Mouse (Mus musculus) naive thymus-derived CD4-positive, alpha-beta T cell, adult 2 months (primary cell): ENCODE data around the gene 2200002D01Rik.
"Not testable (repeated sequence)": the region's sequence is repeated elsewhere in the genome, so short reads cannot be mapped to it uniquely, and the experiment has no call there.

ENCODE experiments used
- DNase-seq: peaks from one replicate; pipeline ENCODE4 v3.0.0-alpha.2; 2011; ENCODE audit warnings: low read depth

Gene 2200002D01Rik

DNA sequence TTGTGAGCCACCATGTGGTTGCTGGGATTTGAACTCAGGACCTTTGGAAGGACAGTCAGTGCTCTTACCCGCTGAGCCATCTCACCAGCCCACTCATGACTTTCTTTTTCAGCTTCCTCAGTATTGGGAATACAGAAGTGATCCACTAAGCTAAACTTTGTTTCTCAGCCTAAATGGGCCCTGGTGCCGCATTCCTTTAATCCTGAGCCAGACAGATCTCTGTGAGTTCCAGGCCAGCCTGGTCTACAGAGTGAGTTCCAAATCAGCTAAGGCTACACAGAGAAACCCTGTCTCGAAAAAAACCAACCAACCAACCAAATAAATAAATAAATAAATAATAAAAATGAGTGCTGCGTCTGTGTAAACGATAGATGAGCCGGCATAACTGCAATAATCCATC, 10.7 kb downstream of the 2200002D01Rik start:
- not testable (repeated sequence) for DNase-seq

DNA sequence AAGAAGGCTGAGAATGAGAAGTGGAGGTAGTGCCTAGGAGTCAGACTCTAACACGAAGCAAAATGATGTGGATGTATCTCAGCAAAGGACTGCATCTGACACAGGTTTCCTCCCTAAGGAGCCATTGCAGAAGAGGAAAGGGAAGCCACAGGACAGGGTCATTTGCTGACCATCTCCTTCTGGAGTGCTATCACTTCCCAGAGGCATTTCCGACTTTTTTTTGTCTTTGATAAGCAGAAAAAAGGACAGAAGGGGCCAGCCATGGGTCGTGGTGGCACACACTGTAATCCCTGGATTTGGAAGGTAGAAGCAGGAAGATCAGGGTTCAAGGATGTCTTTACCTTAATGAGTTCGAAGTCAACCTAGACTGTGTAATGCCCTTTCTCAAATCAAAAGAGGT, 11.7 kb downstream of the 2200002D01Rik start:
- no peak for DNase-seq

DNA sequence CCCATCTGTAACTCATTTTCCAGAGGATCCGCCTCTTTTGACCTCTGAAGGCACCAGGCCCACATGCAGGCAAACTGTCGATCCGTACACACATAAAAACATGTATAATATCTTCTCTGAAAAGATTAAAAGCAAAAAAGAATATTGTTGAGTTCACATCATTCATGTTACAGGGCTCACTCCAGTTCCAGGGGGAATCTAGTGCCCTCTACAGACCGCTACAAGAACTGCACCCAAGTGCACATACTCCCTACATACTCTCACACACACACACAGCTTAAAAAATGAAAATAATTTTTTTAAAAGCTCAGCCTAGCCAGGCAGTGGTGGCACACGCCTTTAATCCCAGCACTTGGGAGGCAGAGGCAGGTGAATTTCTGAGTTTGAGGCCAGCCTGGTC, 13.6 kb downstream of the 2200002D01Rik start:
- no peak for DNase-seq

DNA sequence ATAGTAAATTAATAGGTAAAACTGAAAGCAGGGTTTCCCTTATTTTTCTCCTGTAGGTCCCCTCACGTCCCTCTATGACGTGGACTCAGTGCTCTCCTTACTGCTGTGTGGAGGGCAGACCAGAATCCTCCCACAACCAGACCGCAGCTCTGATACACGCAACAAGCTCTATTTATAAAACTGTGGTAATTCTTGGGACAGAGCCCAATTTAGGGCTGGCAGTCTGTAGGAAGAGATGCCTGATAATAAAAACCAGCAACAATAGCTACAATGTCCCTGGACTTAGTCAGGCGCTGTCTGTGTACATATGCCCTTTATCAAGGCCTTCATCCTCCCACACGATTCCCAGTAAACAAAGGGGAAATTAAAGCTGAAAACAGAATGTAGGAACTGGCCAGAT, 14.5 kb downstream of the 2200002D01Rik start:
- DNase-seq: no peak

DNA sequence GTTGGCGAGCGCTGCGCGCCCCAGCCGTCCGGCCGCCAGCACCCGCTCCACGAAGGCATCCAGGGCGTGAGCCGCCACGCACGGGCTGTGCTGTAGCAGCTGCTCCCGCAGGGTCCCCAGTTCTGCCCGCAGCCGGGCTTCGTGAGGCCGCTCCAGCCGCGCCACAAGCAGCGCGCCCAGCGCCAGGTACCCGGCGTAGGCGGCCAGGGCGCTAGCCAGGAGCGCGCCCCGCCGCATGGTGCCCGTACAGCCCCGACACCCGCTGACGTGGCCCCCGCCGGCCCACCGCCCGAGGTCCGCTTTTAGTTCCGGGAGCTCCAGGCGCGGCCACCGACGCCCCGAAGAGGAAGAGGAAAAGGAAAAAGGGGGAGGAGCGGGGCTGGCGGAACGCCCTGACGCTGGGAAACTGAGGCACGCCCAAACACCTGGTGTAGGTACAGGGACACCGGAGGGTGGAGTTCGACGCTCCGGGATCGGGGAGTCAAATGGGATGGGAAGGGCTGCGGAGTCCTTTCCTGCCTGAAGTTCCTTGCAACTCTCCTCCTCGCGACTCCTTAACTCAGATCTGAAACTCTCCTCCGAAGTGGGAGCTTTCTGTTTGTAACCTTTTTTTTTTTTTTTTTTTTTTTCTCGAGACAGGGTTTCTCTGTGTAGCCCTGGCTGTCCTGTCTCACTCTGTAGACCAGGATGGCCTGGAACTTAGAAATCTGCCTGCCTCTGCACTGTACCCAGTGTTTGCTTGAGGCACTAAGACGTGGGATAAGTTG, 15.8 kb downstream of the 2200002D01Rik start, which contains the start of gene Kcnk6:
TSS of gene Kcnk6 (minus strand) at position 269 of the 767 bp plus-strand sequence.
- DNase-seq: no peak

DNA sequence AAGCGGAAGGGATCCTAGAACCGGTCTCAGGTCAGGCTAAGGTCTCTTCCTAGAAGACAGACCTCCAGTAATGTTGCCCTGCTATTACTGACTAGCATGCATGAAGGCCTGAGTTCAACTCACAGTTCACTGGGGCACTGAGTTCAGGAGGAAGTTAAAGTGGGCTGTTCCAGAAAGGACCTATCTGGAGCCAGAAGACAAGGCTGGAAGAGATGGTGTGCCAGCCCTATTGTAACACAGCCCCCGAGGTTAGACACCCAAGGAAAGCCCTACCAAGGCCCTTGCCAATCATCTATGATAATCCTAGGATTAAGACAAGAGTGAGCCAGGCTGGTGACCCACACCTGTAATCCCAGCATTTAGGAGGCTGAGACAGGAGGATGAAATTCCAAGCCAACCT, 16.7 kb downstream of the 2200002D01Rik start:
- no peak for DNase-seq

DNA sequence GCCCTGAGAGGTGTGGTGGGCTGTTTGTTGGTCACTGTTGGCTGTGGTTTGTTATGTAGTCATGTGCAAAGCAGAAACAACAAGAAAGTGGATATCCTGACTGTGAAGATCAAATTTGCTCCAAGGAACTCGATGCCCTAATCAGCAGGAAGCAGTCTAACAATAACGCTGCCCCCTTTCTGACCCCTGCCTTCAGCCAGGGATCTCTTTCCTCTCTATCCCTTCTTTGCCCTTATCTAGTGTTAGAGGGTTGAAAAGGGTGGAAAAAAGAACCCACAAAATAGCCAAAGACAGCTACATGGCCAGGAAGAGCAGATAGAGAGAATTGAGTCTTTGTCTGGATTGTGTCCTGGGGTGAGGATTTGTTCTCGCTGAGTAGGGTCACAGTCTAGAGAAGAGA, 17.7 kb downstream of the 2200002D01Rik start:
- DNase-seq: no peak

DNA sequence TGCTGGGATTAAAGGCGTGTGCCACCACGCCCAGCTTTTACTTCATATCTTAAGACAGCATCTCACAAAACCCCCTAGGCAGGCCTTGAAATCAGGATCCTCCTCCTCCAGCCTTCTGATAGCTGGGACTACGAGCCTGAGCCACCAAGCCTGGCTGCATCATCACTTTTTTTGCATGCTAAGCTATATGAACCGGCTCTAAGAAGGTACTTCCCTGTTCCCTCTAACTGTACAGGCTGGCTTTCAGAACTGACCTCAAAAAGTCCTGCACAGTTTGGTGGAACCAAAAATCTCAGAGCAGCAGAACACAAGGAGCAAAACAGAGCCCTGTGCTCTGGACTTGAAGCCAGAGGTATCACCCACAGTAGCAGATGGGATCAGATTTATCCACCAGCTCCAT, 20.1 kb downstream of the 2200002D01Rik start:
- peak; percentile 0 for DNase-seq

DNA sequence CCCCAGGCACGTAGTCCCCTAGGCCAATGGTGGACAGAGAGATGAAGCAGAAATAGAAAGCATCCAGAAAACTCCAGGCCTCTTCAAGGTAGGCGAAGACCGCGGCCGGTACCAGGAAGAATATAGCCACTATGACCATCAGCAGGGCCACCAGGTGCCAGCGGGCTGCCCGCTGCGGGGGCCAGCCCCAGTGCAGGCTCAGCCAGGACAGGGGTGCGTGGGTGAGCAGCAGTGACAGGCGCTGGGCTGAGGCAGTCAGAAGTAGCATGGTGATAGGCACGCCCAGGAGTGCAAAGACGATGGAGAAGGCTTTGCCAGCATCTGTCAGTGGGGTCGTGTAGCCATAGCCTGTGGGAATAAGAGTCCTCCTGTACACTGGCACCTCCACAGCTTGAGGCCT, 22.7 kb downstream of the 2200002D01Rik start:
- DNase-seq: no peak

DNA sequence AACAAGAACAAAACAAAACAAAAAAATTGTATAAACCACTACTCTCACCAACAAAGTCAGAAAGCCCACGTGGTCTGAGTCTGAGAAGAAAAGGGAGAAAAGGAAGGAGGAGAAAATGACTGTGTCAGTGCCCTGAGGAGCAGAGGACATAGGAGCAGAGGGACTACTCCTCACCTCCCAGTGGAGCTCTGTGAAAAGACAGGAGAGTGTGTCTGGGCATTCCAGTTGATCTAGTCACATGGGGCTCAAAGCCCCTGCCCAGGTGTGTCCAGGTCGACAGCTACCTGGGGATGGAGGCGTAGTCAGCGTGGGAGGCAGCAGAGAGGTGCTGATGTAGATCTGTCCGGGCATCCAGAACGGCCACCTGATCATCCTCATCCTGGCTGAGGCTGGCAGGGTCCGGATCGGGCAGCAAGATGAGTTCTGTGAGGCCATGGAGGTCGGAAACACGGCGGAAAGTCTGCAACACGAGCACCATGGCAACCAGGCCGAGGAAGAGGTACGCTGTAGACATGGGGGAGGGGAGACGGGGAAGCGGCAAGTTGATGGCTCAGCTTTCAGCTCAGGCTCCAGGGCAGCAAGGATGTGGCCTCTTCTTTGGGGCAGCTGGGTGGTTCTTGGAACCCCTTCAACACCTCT, 23.4 kb downstream of the 2200002D01Rik start:
- no peak for DNase-seq

DNA sequence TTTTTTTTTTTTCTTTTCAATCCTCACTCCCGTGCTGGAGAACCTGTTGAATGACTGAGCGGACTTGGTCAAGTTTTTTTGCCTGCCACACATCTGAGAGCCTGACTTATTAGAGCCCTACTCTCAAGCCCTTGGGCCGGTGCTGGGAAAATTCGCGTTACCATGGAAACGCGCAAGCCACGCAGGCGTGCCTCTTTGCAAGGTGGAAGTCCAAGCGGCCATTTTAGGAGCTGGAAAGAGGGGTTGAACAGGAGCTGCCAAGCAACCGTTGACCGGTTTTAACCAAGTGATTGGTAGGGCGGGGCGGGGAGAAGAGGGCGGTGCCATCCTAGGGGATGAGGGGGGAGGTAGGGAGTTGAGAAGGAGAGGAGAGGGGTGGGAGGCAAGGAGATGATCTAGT, 33.4 kb downstream of the 2200002D01Rik start:
- DNase-seq: no peak

DNA sequence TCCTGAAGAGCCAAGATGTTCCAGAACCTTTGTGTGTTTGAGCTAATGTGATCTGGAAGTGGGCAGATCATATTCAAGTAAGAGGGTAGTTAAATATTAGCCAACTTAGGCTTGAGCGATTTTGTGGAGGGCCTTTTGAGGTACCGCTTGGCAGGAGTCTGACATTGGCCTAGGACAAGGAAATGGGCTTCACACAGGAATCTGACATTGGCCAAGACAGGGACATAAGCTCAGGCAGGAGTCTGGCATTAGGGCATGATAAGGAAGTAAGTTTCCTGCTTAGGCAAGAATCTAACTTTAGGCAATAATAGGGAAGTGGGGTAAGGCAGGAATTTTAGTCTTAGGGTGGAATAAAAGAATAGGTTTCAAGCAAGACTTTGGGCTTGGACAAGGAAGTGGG, 34.0 kb downstream of the 2200002D01Rik start:
- DNase-seq: no peak

DNA sequence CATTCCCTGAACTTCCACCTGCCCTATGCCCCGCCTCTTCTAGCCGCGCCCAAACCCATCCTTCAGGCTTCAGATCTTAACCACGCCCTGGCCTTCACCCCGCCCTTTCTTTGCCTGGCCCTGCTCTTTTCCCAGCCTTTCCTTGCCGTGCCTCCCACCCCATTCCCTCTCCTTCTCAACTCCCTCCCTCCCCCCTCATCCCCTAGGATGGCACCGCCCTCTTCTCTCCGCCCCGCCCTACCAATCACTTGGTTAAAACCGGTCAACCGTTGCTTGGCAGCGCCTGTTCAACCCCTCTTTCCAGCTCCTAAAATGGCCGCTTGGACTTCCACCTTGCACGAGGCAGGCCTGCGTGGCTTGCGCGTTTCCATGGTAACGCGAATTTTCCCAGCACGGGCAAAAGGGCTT, 34.6 kb downstream of the 2200002D01Rik start, which contains the start of gene Catsperg1:
TSS of gene Catsperg1 (minus strand) at position 361 of the 408 bp plus-strand sequence.
- no peak for DNase-seq

DNA sequence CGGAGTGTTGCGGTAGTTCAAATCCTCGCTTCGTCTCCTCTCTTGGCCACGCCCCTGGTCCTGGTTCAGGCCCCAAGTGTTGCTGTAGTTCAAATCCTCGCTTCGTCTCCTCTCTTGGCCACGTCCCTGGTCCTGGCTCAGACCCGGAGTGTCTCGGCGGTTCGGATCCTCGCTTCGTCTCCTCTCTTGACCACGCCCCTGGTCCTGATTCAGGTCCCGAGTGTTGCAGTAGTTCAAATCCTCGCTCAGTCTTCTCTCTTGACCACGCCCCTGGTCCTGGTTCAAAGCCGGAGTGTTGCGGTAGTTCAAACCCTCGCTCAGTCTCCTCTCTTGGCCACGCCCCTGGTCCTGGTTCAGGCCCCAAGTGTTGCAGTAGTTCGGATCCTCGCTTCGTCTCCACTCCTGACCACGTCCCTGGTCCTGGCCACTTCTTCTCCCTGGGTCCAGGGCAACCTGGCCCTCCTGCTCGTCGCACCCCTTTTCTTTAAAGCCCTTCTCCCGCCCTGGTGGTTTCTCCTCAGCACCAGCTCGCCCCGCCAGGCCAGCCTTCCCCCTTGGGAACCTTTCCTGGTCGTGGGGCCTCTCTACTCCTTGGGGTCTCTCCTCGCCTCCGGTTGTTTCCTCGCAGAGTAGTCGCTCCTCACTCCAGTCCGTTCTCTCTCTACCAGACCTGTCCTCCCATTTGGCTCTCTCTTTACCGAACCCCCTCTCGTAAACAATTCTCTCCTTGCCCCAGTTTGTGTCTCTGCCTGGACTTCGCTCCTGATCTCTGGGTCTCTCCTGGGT, 35.3 kb downstream of the 2200002D01Rik start:
- not testable (repeated sequence) for DNase-seq

DNA sequence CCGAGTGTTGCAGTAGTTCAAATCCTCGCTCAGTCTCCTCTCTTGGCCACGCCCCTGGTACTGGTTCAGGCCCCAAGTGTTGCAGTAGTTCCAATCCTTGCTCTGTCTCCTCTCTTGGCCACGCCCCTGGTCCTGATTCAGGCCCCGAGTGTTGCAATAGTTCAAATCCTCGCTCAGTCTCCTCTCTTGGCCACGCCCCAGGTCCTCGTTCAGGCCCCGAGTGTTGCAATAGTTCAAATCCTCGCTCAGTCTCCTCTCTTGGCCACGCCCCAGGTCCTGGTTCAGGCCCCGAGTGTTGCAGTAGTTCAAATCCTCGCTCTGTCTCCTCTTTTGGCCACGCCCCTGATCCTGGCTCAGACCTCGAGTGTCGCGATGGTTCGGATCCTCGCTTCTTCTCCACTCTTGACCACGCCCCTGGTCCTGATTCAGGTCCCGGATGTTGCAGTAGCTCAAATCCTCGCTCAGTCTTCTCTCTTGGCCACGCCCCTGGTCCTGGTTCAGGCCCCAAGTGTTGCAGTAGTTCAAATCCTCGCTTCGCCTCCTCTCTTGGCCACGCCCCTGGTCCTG, 36.0 kb downstream of the 2200002D01Rik start:
- no peak for DNase-seq

DNA sequence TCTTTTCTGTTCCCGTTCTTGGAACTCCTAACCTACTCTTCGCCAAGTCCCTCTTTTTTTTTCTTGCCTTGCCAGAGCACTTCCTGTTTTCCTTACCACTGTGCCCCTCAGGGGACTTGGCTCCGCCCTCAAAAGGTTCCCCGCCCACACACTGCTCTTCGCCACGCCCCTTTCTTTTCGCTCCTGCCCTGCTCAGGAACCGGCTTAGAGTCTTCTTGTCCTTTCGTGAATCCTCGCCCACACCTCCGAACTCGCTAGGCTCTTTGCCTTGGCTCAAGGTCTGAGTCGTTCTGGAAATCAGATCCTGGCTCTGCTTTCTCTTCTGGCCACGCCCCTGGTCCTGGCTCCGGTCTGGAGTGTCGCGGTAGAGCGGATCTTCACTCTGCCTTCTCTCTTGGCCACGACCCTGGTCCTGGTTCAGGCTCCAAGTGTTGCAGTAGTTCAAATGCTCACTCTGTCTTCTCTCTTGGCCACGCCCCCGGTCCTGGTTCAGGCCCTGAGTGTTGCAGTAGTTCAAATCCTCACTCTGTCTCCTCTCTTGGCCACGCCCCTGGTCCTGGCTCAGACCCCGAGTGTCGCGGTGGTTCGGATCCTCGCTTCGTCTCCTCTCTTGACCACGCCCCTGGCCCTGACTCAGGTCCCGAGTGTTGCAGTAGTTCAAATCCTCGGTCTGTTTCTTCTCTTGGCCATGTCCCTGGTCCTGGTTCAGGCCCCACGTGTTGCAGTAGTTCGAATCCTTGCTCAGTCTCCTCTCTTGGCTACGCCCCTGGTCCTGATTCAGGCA, 36.7 kb downstream of the 2200002D01Rik start:
- DNase-seq: peak; percentile 90

DNA sequence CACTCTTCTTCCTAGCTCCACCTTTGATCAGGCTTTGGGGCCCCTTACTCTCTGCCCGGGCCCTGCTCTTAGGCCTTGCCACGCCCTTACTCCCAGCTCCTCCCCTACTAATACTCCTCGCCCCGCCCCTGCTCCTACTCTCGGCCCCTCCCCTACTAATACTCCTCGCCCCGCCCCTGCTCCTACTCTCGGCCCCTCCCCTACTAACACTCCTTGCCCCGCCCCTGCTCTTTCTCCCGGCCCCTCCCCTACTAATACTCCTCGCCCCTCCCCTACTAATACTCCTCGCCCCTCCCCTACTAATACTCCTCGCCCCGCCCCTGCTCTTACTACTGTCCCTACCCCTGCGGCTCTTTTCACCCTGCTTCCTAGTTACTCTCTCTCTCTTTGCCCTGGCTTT, 37.3 kb downstream of the 2200002D01Rik start:
- DNase-seq: peak; percentile 38

DNA sequence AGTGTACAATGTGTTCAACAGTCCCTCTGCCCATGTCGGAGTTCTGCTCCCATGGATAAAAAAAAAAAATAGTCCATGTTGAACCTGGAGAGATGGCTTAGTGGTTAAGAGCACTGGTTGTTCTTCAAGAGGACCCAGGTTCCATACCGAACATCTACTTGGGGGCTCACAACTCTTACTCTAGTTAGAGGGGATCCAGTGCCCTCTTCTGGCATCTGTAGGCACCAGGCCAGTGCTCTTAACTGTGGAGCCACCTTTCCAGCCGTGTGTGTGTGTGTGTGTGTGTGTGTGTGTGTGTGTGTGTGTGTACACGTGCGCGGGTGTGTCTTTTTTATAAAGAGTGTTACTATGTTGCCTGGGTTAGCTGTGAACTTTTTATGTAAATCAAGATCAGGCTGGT, 45.7 kb downstream of the 2200002D01Rik start:
- DNase-seq: no peak
